Mouse (Mus musculus) embryonic fibroblast, embryonic 13.5 days (primary cell): ENCODE results near the gene Zfp821.

Source experiments
- CTCF ChIP-seq: IDR thresholded peaks from 2 replicates; pipeline ENCODE4 v1.5.1; 2011; ENCODE audit warnings: mild to moderate bottlenecking, control low read depth, low read length, moderate library complexity, borderline replicate concordance; ENCODE audit not compliant: insufficient read depth
- POLR2A ChIP-seq: IDR thresholded peaks from 2 replicates; pipeline ENCODE4 v1.6.1; 2011; ENCODE audit warnings: low read depth, mild to moderate bottlenecking, control low read depth, low read length, moderate library complexity

- TF ChIP-seq CTCF (no peak), POLR2A (no peak)
Observed at GRCm38 (mm10) chr8:109734018-109734417, 28.7 kb downstream of the Zfp821 start.
